Comparison of ENCODE assay signal across 22 mouse cellular contexts in the genomic region with DNA sequence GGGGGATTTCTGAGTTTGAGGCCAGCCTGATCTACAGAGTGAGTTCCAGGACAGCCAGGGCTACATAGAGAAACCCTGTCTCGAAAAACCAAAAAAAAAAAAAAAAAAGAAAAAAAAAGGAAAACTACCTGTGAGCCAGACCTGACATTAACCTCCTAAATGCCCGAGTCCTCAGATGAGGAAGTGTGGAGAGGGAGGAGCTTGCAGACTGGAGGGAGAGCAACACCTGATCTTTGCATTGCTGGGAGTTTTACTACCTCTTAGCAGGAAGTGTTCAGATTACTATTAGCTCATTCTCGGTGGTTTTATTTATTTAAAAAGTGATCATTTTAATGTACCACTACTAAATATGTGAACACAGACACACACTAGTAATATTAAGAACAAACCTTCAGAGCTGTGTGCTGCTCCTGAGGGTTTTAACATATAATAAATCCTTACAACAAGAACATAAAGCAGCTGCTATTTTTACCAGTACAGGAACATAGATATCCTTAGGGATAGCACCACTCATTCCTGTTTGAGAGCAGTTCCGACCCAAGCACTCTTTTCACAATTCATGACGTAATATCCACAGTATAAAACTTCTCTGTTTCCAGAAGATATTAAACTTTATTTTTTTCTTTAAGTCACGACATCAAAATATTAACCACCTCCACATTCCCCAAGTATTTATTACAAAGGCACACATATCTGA.
DNase-seq lines count a peak whose midpoint lies in the region; ATAC-seq and TF ChIP-seq lines count a peak whose summit lies in the region.
"Had no signal": no experiment of that assay in that cellular context is flagged by ENCODE, and none has a peak within 500 bp of the region (broad histone marks: within the 10 kb centered on the region; RNA-seq: fewer than 3 reads in every experiment).

No protein-coding gene starts in this region.

- H3K27me3 ChIP-seq in midbrain, embryonic 11.5 days (ENCODE audit: control insufficient read depth, insufficient read depth, low read length) = no peaks in the 10 kb centered on the region
- H3K27me3 ChIP-seq in midbrain, postnatal 0 days (ENCODE audit: insufficient read depth, low read length) = no peaks in the 10 kb centered on the region
- no peaks in the 10 kb centered on the region for H3K27me3 ChIP-seq in limb, embryonic 14.5 days (ENCODE audit: control insufficient read depth, insufficient read depth, low read length)
- H3K27me3 ChIP-seq in heart, embryonic 10.5 days (ENCODE audit: insufficient read depth, poor library complexity, severe bottlenecking) = no peaks in the 10 kb centered on the region
- H3K27me3 ChIP-seq: embryonic facial prominence, embryonic 13.5 days; embryonic facial prominence, embryonic 15.5 days; forebrain, embryonic 12.5 days had no signal

- no peaks in the 10 kb centered on the region for H3K9me3 ChIP-seq in midbrain, embryonic 11.5 days (ENCODE audit: control insufficient read depth, low read length)
- no peaks in the 10 kb centered on the region for H3K9me3 ChIP-seq in midbrain, postnatal 0 days (ENCODE audit: low read length)
- H3K9me3 ChIP-seq in limb, embryonic 14.5 days (ENCODE audit: control insufficient read depth, low read length) = no peaks in the 10 kb centered on the region
- no peaks in the 10 kb centered on the region for H3K9me3 ChIP-seq in heart, embryonic 10.5 days
- H3K9me3 ChIP-seq: embryonic facial prominence, embryonic 13.5 days; embryonic facial prominence, embryonic 15.5 days; forebrain, embryonic 10.5 days; forebrain, embryonic 12.5 days had no signal

- H3K4me1 ChIP-seq in midbrain, embryonic 11.5 days (ENCODE audit: control insufficient read depth, insufficient read depth, low read length) = no peaks in the 10 kb centered on the region
- no peaks in the 10 kb centered on the region for H3K4me1 ChIP-seq in midbrain, postnatal 0 days (ENCODE audit: insufficient read depth, low read length)
- peaks cover 6% of the 10 kb centered on the region; the same call in 1 of the 2 replicates for H3K4me1 ChIP-seq in limb, embryonic 14.5 days (ENCODE audit: control insufficient read depth, insufficient read depth, low read length)
- H3K4me1 ChIP-seq in heart, embryonic 10.5 days = no peaks in the 10 kb centered on the region
- H3K4me1 ChIP-seq: embryonic facial prominence, embryonic 13.5 days; embryonic facial prominence, embryonic 15.5 days; forebrain, embryonic 10.5 days; forebrain, embryonic 12.5 days had no signal

- DNase-seq in layer of hippocampus, adult 2 months (ENCODE audit: low spot score in 2 of 2) = no peak
- no peak for DNase-seq in layer of hippocampus, adult 11-12 months (ENCODE audit: low spot score)
- peak; percentile 70 for DNase-seq in midbrain, embryonic 11.5 days (ENCODE audit: low spot score, missing footprints)
- DNase-seq in midbrain, postnatal 0 days (ENCODE audit: low spot score) = no peak
- peak; percentile 12 for DNase-seq in limb, embryonic 14.5 days (ENCODE audit: low spot score)
- DNase-seq in heart, embryonic 10.5 days (ENCODE audit: low spot score) = no peak
- DNase-seq: adrenal gland, adult 2 months; adrenal gland, postnatal 10 days; adrenal gland, postnatal 25 days; B cell, adult 2 months; cerebellum, adult 11 months; cerebellum, adult 18-20 months; cerebellum, adult 8-10 months; cerebellum, adult 9-11 months; cerebellum, postnatal 36 days; embryo, embryonic 11 days had no signal

- H3K9ac ChIP-seq in midbrain, embryonic 11.5 days (ENCODE audit: low read length) = no peak overlapping the region
- no peak overlapping the region for H3K9ac ChIP-seq in midbrain, postnatal 0 days (replicated peaks; ENCODE audit: low read length, poor library complexity, severe bottlenecking)
- H3K9ac ChIP-seq in limb, embryonic 14.5 days (ENCODE audit: low read depth, low read length, severe bottlenecking) = no peak overlapping the region
- H3K9ac ChIP-seq: embryonic facial prominence, embryonic 15.5 days; forebrain, embryonic 12.5 days had no signal

- H3K27ac ChIP-seq in layer of hippocampus, adult 2 months = peak overlapping the region; percentile 87
- H3K27ac ChIP-seq in midbrain, embryonic 11.5 days (ENCODE audit: low read depth, low read length) = no peak overlapping the region
- H3K27ac ChIP-seq in midbrain, postnatal 0 days (ENCODE audit: low read depth, low read length) = no peak overlapping the region
- no peak overlapping the region for H3K27ac ChIP-seq in limb, embryonic 14.5 days (replicated peaks; ENCODE audit: low read depth, low read length)
- H3K27ac ChIP-seq in heart, embryonic 10.5 days = no peak overlapping the region
- H3K27ac ChIP-seq: embryonic facial prominence, embryonic 13.5 days; embryonic facial prominence, embryonic 15.5 days; forebrain, embryonic 10.5 days; forebrain, embryonic 12.5 days had no signal

- no peak overlapping the region for H3K4me2 ChIP-seq in midbrain, embryonic 11.5 days
- H3K4me2 ChIP-seq in midbrain, postnatal 0 days (ENCODE audit: low read depth, low read length, poor library complexity, severe bottlenecking) = no peak overlapping the region
- H3K4me2 ChIP-seq in limb, embryonic 14.5 days (replicated peaks; ENCODE audit: low read depth, low read length, severe bottlenecking) = no peak overlapping the region

- ATAC-seq in midbrain, embryonic 11.5 days (ENCODE audit: low FRiP score) = no peak
- no peak for ATAC-seq in midbrain, postnatal 0 days (ENCODE audit: low FRiP score)
- ATAC-seq in limb, embryonic 14.5 days (ENCODE audit: low FRiP score, low read depth) = peak; percentile 85
- ATAC-seq: CD4-positive, CD25-positive, alpha-beta regulatory T cell, adult 4 months had no signal

- WGBS in midbrain, embryonic 11.5 days = 84% methylated on average over 6 of the region's 6 CpGs
- 73% methylated on average over 6 of the region's 6 CpGs for WGBS in midbrain, postnatal 0 days
- WGBS in limb, embryonic 14.5 days = 33% methylated on average over 6 of the region's 6 CpGs
- WGBS in heart, embryonic 10.5 days = 65% methylated on average over 6 of the region's 6 CpGs

- H3K4me3 ChIP-seq in layer of hippocampus, adult 2 months = no peak overlapping the region; the same call in 1 of the 2 replicates
- no peak overlapping the region for H3K4me3 ChIP-seq in midbrain, embryonic 11.5 days (ENCODE audit: low read depth, low read length)
- no peak overlapping the region for H3K4me3 ChIP-seq in midbrain, postnatal 0 days (ENCODE audit: low read depth, low read length)
- H3K4me3 ChIP-seq in limb, embryonic 14.5 days (replicated peaks; ENCODE audit: low read length) = no peak overlapping the region
- no peak overlapping the region for H3K4me3 ChIP-seq in heart, embryonic 10.5 days
- H3K4me3 ChIP-seq: embryonic facial prominence, embryonic 13.5 days; embryonic facial prominence, embryonic 15.5 days; erythroblast, embryonic 14.5 days; forebrain, embryonic 10.5 days; forebrain, embryonic 12.5 days had no signal

- TF ChIP-seq CTCF in layer of hippocampus, adult 2 months (conservative IDR thresholded peaks at IDR 0.05) = no peak
- no peak for TF ChIP-seq CTCF in midbrain, postnatal 0 days (IDR thresholded peaks at IDR 0.05)

- H3K36me3 ChIP-seq in midbrain, embryonic 11.5 days (ENCODE audit: control insufficient read depth, insufficient read depth, low read length) = no peaks in the 10 kb centered on the region
- H3K36me3 ChIP-seq in midbrain, postnatal 0 days (ENCODE audit: insufficient read depth, low read length) = no peaks in the 10 kb centered on the region
- no peaks in the 10 kb centered on the region for H3K36me3 ChIP-seq in limb, embryonic 14.5 days (ENCODE audit: control insufficient read depth, insufficient read depth, low read length)
- no peaks in the 10 kb centered on the region for H3K36me3 ChIP-seq in heart, embryonic 10.5 days
- H3K36me3 ChIP-seq: embryonic facial prominence, embryonic 13.5 days; embryonic facial prominence, embryonic 15.5 days; forebrain, embryonic 10.5 days; forebrain, embryonic 12.5 days had no signal

- TF ChIP-seq POLR2A in limb, embryonic 14.5 days (IDR thresholded peaks at IDR 0.05; ENCODE audit: borderline replicate concordance, extremely low read depth, insufficient read depth, insufficient read length) = no peak

Comparison
In these comparisons a context has a peak if more than half of its experiments do, and no peak if none do; other contexts are left out.
1. DNase-seq: peak in midbrain, embryonic 11.5 days (single experiment) and limb, embryonic 14.5 days (single experiment); none in layer of hippocampus, adult 2 months (0 of 2), layer of hippocampus, adult 11-12 months (single experiment), midbrain, postnatal 0 days (single experiment) and heart, embryonic 10.5 days (single experiment).